Mouse (Mus musculus): ENCODE data around the gene Olfr1356. TPM values are rescaled to one million over a fixed set of nuclear protein-coding genes. Genes with fewer than 3 reads are reported as not detected.
"Not testable (repeated sequence)": the region's sequence is repeated elsewhere in the genome, so short reads cannot be mapped to it uniquely, and the experiment has no call there.

The Olfr1356 gene
- polyA plus RNA-seq (2015; fragmentation: Nextera tagmentation; extraction: Ambion mirVana) = not detected in 2 replicates

- ATAC-seq = no peak
- Histone ChIP-seq H3K9me3 (ENCODE audit: control insufficient read depth, low read length) (no peaks in the 10 kb centered on the region), H3K4me2 (ENCODE audit: low read length) (no peak within 1 kb of the TSS), H3K36me3 (ENCODE audit: control insufficient read depth, insufficient read depth, low read length) (no peaks in the 10 kb centered on the region), H3K4me3 (ENCODE audit: low read length) (no peak within 1 kb of the TSS), H3K27me3 (replicated peaks; ENCODE audit: control insufficient read depth, insufficient read depth, low read length) (no peaks in the 10 kb centered on the region), H3K4me1 (ENCODE audit: control insufficient read depth, insufficient read depth, low read depth, low read length) (no peaks in the 10 kb centered on the region), H3K27ac (ENCODE audit: low read depth, low read length) (no peak within 1 kb of the TSS), H3K9ac (ENCODE audit: low read depth, low read length) (no peak within 1 kb of the TSS)
- 86% methylated on average over 2 of the region's 2 CpGs for WGBS
These were observed at the start of gene Olfr1356 for GRCm38 (mm10) chr10:78852066-78852465. Olfr1356 (minus strand) TSS chr10:78852166.

DNA sequence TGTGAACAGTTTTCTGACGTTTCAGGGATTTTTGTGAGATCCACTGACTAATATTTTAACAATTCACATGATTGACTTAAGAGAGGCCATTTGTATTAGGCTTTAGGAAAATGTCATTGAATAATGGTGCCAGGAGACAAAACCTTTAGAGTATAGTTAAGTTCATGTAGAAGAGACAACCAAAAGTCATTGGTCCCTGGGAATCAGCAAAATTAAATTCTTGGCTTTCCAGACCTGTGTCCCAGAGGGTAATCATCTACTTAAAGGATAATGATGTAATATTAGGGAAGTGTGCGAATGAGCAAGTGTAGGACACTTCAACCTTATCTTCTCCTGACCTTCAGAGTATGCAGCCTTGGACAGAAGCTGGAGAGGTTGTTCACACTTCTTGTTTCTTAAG is 23.3 kb upstream of the Olfr1356 start, which contains the start of gene Olfr1355:
Gene Olfr1355 (plus strand): TSS at position 301 of the 400 bp plus-strand sequence.
- Histone ChIP-seq H3K27ac (ENCODE audit: low read depth, low read length) (no peak within 1 kb of the TSS), H3K36me3 (ENCODE audit: control insufficient read depth, insufficient read depth, low read length) (no peaks in the 10 kb centered on the region), H3K9ac (ENCODE audit: low read depth, low read length) (no peak within 1 kb of the TSS), H3K4me3 (ENCODE audit: low read length) (no peak within 1 kb of the TSS), H3K4me1 (ENCODE audit: control insufficient read depth, insufficient read depth, low read depth, low read length) (no peaks in the 10 kb centered on the region), H3K9me3 (ENCODE audit: control insufficient read depth, low read length) (peaks cover 2% of the 10 kb centered on the region; the same call in 1 of the 2 replicates), H3K27me3 (replicated peaks; ENCODE audit: control insufficient read depth, insufficient read depth, low read length) (no peaks in the 10 kb centered on the region), H3K4me2 (ENCODE audit: low read length) (no peak within 1 kb of the TSS)
- ATAC-seq = no peak
- 71% methylated on average over 2 of the region's 2 CpGs for WGBS

DNA sequence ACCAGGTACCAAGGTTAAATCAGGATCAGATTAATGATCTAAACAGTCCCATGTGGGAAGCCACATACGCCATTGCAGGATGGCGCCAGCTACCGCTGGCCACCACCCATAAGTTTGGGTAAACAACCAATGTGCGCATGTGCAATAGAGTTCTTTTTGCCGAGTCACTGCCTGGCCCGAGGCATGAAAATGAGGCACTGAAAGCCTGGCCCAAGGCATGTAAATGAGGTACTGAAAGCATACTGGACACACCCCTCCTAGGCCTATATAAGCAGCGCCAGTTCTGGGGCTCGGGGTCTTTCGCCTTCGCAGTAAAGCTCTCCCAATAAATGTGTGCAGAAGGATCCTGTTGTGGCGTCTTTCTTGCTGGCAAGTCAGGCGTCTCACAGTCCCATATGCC is 11.5 kb downstream of the Olfr1356 start:
- not testable (repeated sequence) for H3K27me3 ChIP-seq (replicated peaks; ENCODE audit: control insufficient read depth, insufficient read depth, low read length); H3K27ac ChIP-seq (ENCODE audit: low read depth, low read length); H3K4me2 ChIP-seq (ENCODE audit: low read length); H3K9ac ChIP-seq (ENCODE audit: low read depth, low read length); H3K4me1 ChIP-seq (ENCODE audit: control insufficient read depth, insufficient read depth, low read depth, low read length); ATAC-seq; H3K4me3 ChIP-seq (ENCODE audit: low read length); H3K36me3 ChIP-seq (ENCODE audit: control insufficient read depth, insufficient read depth, low read length); H3K9me3 ChIP-seq (ENCODE audit: control insufficient read depth, low read length)
- WGBS = 93% methylated on average over 12 of the region's 12 CpGs

DNA sequence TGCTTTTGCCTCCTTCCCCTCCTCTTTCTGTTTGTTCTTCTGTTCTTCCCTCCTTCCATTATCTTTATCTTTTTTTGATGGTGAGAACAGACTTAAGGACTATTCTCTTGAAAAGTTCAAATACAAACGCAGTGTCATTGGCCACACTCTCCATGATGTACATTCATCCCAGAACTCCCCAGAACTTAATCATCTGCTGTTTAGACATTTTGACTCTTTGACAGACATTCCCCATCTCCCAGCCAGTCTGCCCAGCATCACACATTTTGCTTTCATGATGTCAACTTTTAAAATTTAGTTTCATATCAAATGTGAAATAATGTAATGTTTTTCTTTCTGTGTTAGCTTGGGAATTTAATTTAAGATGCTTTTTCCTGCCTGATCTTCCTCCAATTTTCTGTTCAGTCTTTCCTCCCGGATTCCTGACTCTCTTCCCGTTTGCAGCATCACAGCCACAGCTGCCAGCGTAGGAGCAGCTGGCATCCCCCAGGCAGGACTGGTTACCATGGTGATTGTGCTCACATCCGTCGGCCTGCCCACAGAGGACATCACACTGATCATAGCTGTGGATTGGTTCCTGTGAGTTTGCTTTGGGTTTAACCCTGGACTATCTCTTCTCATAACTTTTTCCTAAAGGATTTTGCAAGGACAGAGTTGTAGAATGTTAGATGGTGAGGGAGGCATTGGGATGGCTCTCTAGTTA is 39.5 kb downstream of the Olfr1356 start:
- 37% methylated on average over 6 of the region's 6 CpGs for WGBS
- Histone ChIP-seq H3K9me3 (ENCODE audit: control insufficient read depth, low read length) (0 out of 2 replicates have a peak, but pooled peaks cover 2% of the 10 kb centered on the region), H3K4me1 (ENCODE audit: control insufficient read depth, insufficient read depth, low read depth, low read length) (no peaks in the 10 kb centered on the region), H3K4me2 (ENCODE audit: low read length) (peak overlapping the region; percentile 12; the same call in 1 of the 2 replicates), H3K27ac (ENCODE audit: low read depth, low read length) (peak overlapping the region; percentile 48), H3K4me3 (ENCODE audit: low read length) (no peak overlapping the region), H3K27me3 (replicated peaks; ENCODE audit: control insufficient read depth, insufficient read depth, low read length) (no peaks in the 10 kb centered on the region), H3K36me3 (ENCODE audit: control insufficient read depth, insufficient read depth, low read length) (0 out of 2 replicates have a peak, but pooled peaks cover 4% of the 10 kb centered on the region), H3K9ac (ENCODE audit: low read depth, low read length) (no peak overlapping the region)
- ATAC-seq = peak; percentile 96

GRCm38 (mm10) chr10:78801449-78801848 is 50.5 kb downstream of the Olfr1356 start:
- Histone ChIP-seq H3K9me3 (ENCODE audit: control insufficient read depth, low read length) (no peaks in the 10 kb centered on the region), H3K27ac (ENCODE audit: low read depth, low read length) (no peak overlapping the region), H3K36me3 (ENCODE audit: control insufficient read depth, insufficient read depth, low read length) (0 out of 2 replicates have a peak, but pooled peaks cover 5% of the 10 kb centered on the region), H3K9ac (ENCODE audit: low read depth, low read length) (no peak overlapping the region), H3K4me1 (ENCODE audit: control insufficient read depth, insufficient read depth, low read depth, low read length) (no peaks in the 10 kb centered on the region), H3K4me3 (ENCODE audit: low read length) (no peak overlapping the region), H3K27me3 (replicated peaks; ENCODE audit: control insufficient read depth, insufficient read depth, low read length) (no peaks in the 10 kb centered on the region), H3K4me2 (ENCODE audit: low read length) (no peak overlapping the region)
- ATAC-seq = no peak
- WGBS = 81% methylated on average over 2 of the region's 2 CpGs

Other genes with a start within 250 kb of the Olfr1356 start
- gene Olfr1357, start 234.1 kb downstream of the Olfr1356 start, polyA plus RNA-seq (2015; fragmentation: Nextera tagmentation; extraction: Ambion mirVana) = not detected in 2 replicates
- not detected in 2 replicates for gene Casp14, start 133.9 kb downstream of the Olfr1356 start, polyA plus RNA-seq (2015; fragmentation: Nextera tagmentation; extraction: Ambion mirVana)
- gene Ccdc105, start 99.1 kb downstream of the Olfr1356 start, polyA plus RNA-seq (2015; fragmentation: Nextera tagmentation; extraction: Ambion mirVana) = 0.25 and 0.26 TPM in 2 replicates
- gene Slc1a6, start 71.7 kb downstream of the Olfr1356 start, polyA plus RNA-seq (2015; fragmentation: Nextera tagmentation; extraction: Ambion mirVana) = 32.6 and 37.3 TPM in 2 replicates
- not detected in 2 replicates for gene Olfr1355, start 23.4 kb upstream of the Olfr1356 start, polyA plus RNA-seq (2015; fragmentation: Nextera tagmentation; extraction: Ambion mirVana)
- not detected in 2 replicates for gene Olfr1354, start 61.0 kb upstream of the Olfr1356 start, polyA plus RNA-seq (2015; fragmentation: Nextera tagmentation; extraction: Ambion mirVana)
- gene Olfr8, start 98.5 kb upstream of the Olfr1356 start, polyA plus RNA-seq (2015; fragmentation: Nextera tagmentation; extraction: Ambion mirVana) = not detected in 2 replicates
- not detected in 2 replicates for gene Olfr1353, start 111.1 kb upstream of the Olfr1356 start, polyA plus RNA-seq (2015; fragmentation: Nextera tagmentation; extraction: Ambion mirVana)
- gene Olfr1352, start 128.9 kb upstream of the Olfr1356 start, polyA plus RNA-seq (2015; fragmentation: Nextera tagmentation; extraction: Ambion mirVana) = not detected in 2 replicates
- gene Olfr1351, start 160.3 kb upstream of the Olfr1356 start, polyA plus RNA-seq (2015; fragmentation: Nextera tagmentation; extraction: Ambion mirVana) = not detected in 2 replicates
- 0.31 and 0.45 TPM in 2 replicates for gene Olfr57, start 176.6 kb upstream of the Olfr1356 start, polyA plus RNA-seq (2015; fragmentation: Nextera tagmentation; extraction: Ambion mirVana)
- gene 2610008E11Rik, start 245.4 kb upstream of the Olfr1356 start, polyA plus RNA-seq (2015; fragmentation: Nextera tagmentation; extraction: Ambion mirVana) = 38.5 and 43.5 TPM in 2 replicates